Mouse (Mus musculus) layer of hippocampus, postnatal 25 days (tissue): ENCODE data around the gene Zfp346. TPM values are rescaled to one million over a fixed set of nuclear protein-coding genes. Genes with fewer than 3 reads are reported as not detected.

ENCODE experiments used
- DNase-seq, 2 experiments: peaks; one replicate each; pipeline ENCODE4 v3.0.0; 2022; ENCODE audit warnings: mixed read lengths in 2 of 2, low spot score in 1 of 2; ENCODE audit errors: extremely low spot score in 1 of 2
- total RNA-seq, 2 experiments: library from RNA; stranded (reverse); gene quantifications; 2 replicates each; pipeline ENCODE4 v1.2.3; 2021

The Zfp346 gene
- total RNA-seq, 2 experiments from 2014 or later, result 45.6 to 51.3 TPM

DNA sequence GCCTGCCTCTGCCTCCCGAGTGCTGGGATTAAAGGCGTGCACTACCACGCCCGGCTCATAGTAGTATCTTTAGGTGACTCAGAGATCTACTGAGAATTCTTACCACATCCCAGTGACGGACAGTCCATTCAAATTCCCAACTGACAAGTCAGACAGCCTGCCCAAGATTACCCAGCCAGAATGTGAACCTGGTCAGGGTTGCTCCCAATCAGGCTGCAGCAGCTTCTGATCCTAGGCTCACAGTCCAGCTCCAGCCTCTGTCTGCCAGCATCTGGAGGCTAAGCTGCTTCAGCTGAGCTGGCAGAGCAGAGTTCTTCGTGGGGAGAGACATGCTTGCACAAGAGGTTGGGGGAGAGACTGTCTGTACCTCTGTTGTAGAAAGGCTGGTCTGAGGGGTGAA is 78.3 kb downstream of the Zfp346 start:
- DNase-seq, result no peak

Other genes starting within 250 kb of the Zfp346 start
- gene Unc5a, start 155.9 kb upstream of the Zfp346 start, total RNA-seq, result 100 to 1,000 TPM; 140 to 143 TPM
- gene Hk3, start 83.9 kb upstream of the Zfp346 start, total RNA-seq, result 1 to 10 TPM; 1.0 to 1.2 TPM
- gene Uimc1, start 5.0 kb upstream of the Zfp346 start, total RNA-seq, result 10 to 100 TPM; 17.8 to 22.1 TPM
- not detected for gene Gm17617, start 28.2 kb downstream of the Zfp346 start, total RNA-seq
- under 1 TPM; 0.68 to 0.74 TPM for gene Fgfr4, start 47.3 kb downstream of the Zfp346 start, total RNA-seq
- 100 to 1,000 TPM; 117 to 140 TPM for gene Nsd1, start 104.5 kb downstream of the Zfp346 start, total RNA-seq
- 100 to 1,000 TPM; 139 to 165 TPM for gene Prelid1, start 215.2 kb downstream of the Zfp346 start, total RNA-seq
- gene Rab24, start 216.6 kb downstream of the Zfp346 start, total RNA-seq, result 10 to 100 TPM; 74.0 to 83.3 TPM
- gene Mxd3, start 224.5 kb downstream of the Zfp346 start, total RNA-seq, result 1 to 10 TPM; 1.2 to 2.4 TPM